Mouse (Mus musculus) cortical plate, adult 2 months (tissue): ENCODE results near the gene Cwc27. TPM values are rescaled to one million over a fixed set of nuclear protein-coding genes. Genes with fewer than 3 reads are reported as not detected.

Source experiments
- H3K27ac ChIP-seq: fragments of 200-500 bp; 2 replicates; pipeline ENCODE4 v1.5.1; 2012; ENCODE audit warnings: low read length, control low read depth, inconsistent platforms; ENCODE audit not compliant: insufficient read depth
- H3K4me1 ChIP-seq: fragments of 200-500 bp; 2 replicates; pipeline ENCODE4 v1.6.1; 2011; ENCODE audit warnings: low read length; ENCODE audit not compliant: control insufficient read depth, insufficient read depth
- H3K4me3 ChIP-seq: fragments of 200-500 bp; 2 replicates; pipeline ENCODE4 v1.5.1; 2011; ENCODE audit warnings: mild to moderate bottlenecking, low read length, control low read depth; ENCODE audit not compliant: insufficient read depth
- CTCF ChIP-seq: fragments of 200-500 bp; IDR thresholded peaks from 2 replicates; pipeline ENCODE4 v1.5.1; 2011; ENCODE audit warnings: mild to moderate bottlenecking, control low read depth, low read length; ENCODE audit not compliant: insufficient read depth; ENCODE audit errors: extremely low read depth
- POLR2A ChIP-seq: fragments of 200-500 bp; IDR thresholded peaks from 2 replicates; pipeline ENCODE4 v1.6.1; 2011; ENCODE audit warnings: mild to moderate bottlenecking, low read length, control low read depth; ENCODE audit not compliant: insufficient read depth; ENCODE audit errors: extremely low read depth
- polyA plus RNA-seq: library from polyadenylated mRNA; depleted of rRNA; stranded (reverse); fragments of >200 nt; gene quantifications from 2 replicates; pipeline ENCODE4 v1.2.3, GENCODE M21; 2012

Gene Cwc27
- polyA plus RNA-seq, 1 experiment: 14.4 TPM

GRCm38 (mm10) chr13:104789663-104790062 lies 27.3 kb downstream of the Cwc27 start:
- TF ChIP-seq POLR2A (no peak), CTCF (peak; percentile 10; the same call in 1 of the 2 replicates)
- H3K4me1 ChIP-seq: no peaks in the 10 kb centered on the region
- H3K27ac ChIP-seq: no peak overlapping the region
- H3K4me3 ChIP-seq: no peak overlapping the region

GRCm38 (mm10) chr13:104787260-104787659 lies 29.7 kb downstream of the Cwc27 start:
- Histone ChIP-seq H3K27ac (no peak overlapping the region), H3K4me1 (no peaks in the 10 kb centered on the region), H3K4me3 (no peak overlapping the region)
- TF ChIP-seq CTCF (no peak), POLR2A (no peak)

GRCm38 (mm10) chr13:104779104-104779670 lies 37.8 kb downstream of the Cwc27 start:
- no peaks in the 10 kb centered on the region for H3K4me1 ChIP-seq
- H3K27ac ChIP-seq: no peak overlapping the region
- H3K4me3 ChIP-seq: no peak overlapping the region
- TF ChIP-seq CTCF: no peak
- no peak for TF ChIP-seq POLR2A

- no peak for TF ChIP-seq CTCF
- H3K4me1 ChIP-seq: no peaks in the 10 kb centered on the region
- H3K27ac ChIP-seq: no peak overlapping the region
- H3K4me3 ChIP-seq: no peak overlapping the region
These were observed 53.7 kb downstream of the Cwc27 start for GRCm38 (mm10) chr13:104763193-104763592.

- H3K4me3 ChIP-seq: no peak overlapping the region
- H3K4me1 ChIP-seq: no peaks in the 10 kb centered on the region
- no peak overlapping the region for H3K27ac ChIP-seq
- TF ChIP-seq POLR2A (no peak), CTCF (no peak)
These were observed 54.5 kb downstream of the Cwc27 start for GRCm38 (mm10) chr13:104762401-104762800.

GRCm38 (mm10) chr13:104759381-104759780 lies 57.6 kb downstream of the Cwc27 start:
- Histone ChIP-seq H3K4me3 (no peak overlapping the region), H3K4me1 (no peaks in the 10 kb centered on the region), H3K27ac (no peak overlapping the region)
- TF ChIP-seq POLR2A: no peak
- TF ChIP-seq CTCF: no peak

- Histone ChIP-seq H3K4me1 (no peaks in the 10 kb centered on the region), H3K4me3 (no peak overlapping the region)
- TF ChIP-seq CTCF: no peak
- TF ChIP-seq POLR2A: no peak
These were observed 69.9 kb downstream of the Cwc27 start for GRCm38 (mm10) chr13:104747032-104747431.

GRCm38 (mm10) chr13:104742866-104743265 lies 74.1 kb downstream of the Cwc27 start:
- H3K4me3 ChIP-seq: no peak overlapping the region
- H3K4me1 ChIP-seq: no peaks in the 10 kb centered on the region
- no peak overlapping the region for H3K27ac ChIP-seq
- no peak for TF ChIP-seq POLR2A

More at GRCm38 (mm10) chr13:104747032-104747431, 69.9 kb downstream of the Cwc27 start:
- H3K27ac ChIP-seq: no peak overlapping the region

- Histone ChIP-seq H3K4me1 (no peaks in the 10 kb centered on the region), H3K27ac (no peak overlapping the region), H3K4me3 (no peak overlapping the region)
- TF ChIP-seq POLR2A (no peak), CTCF (no peak)
These were observed 87.5 kb downstream of the Cwc27 start for GRCm38 (mm10) chr13:104729261-104730046.

- H3K4me1 ChIP-seq: no peaks in the 10 kb centered on the region
- TF ChIP-seq CTCF (no peak), POLR2A (no peak)
- H3K27ac ChIP-seq: no peak overlapping the region
- no peak overlapping the region for H3K4me3 ChIP-seq
These were observed 89.3 kb downstream of the Cwc27 start for GRCm38 (mm10) chr13:104727681-104728080.
